Mouse (Mus musculus): Measurements from ENCODE around the gene Abcc4.

GRCm38 (mm10) chr14:118678279-118678985, 27.6 kb downstream of the Abcc4 start:
- no peak for TF ChIP-seq TAL1 (IDR thresholded peaks at IDR 0.05; ENCODE audit: low read length)
- no peak for TF ChIP-seq GATA1 (IDR thresholded peaks at IDR 0.05; ENCODE audit: low read length)

Data from erythroblast, embryonic 14.5 days (primary cell).